Mouse (Mus musculus) kidney, embryonic 16.5 days (tissue): Measurements from ENCODE around the gene E330017A01Rik. TPM values are rescaled to one million over a fixed set of nuclear protein-coding genes. Genes with fewer than 3 reads are reported as not detected.
"Not testable (repeated sequence)": the region's sequence is repeated elsewhere in the genome, so short reads cannot be mapped to it uniquely, and the experiment has no call there.

ENCODE experiments used
- ATAC-seq: fragments of 200-750 bp; cut with Nextera tagmentation; 2 replicates; pipeline ENCODE4 v1.8.0; 2017; ENCODE audit warnings: moderate TSS enrichment; ENCODE audit not compliant: low FRiP score, low TSS enrichment
- H3K27ac ChIP-seq: fragments of 300-500 bp; sonication (generic); 2 replicates; pipeline ENCODE4 v1.5.1; 2014; ENCODE audit warnings: low read length
- H3K27me3 ChIP-seq: fragments of 300-500 bp; sonication (generic); 2 replicates; pipeline ENCODE4 v1.6.1; 2014; ENCODE audit warnings: low read length, control low read depth, mixed read lengths; ENCODE audit not compliant: insufficient read depth
- H3K36me3 ChIP-seq: fragments of 300-500 bp; sonication (generic); 2 replicates; pipeline ENCODE4 v1.6.1; 2014; ENCODE audit warnings: low read length, control low read depth, mixed read lengths; ENCODE audit not compliant: insufficient read depth
- H3K4me1 ChIP-seq: fragments of 300-500 bp; sonication (generic); 2 replicates; pipeline ENCODE4 v1.6.1; 2014; ENCODE audit warnings: low read length, control low read depth, mixed read lengths; ENCODE audit not compliant: insufficient read depth
- H3K4me2 ChIP-seq: fragments of 300-500 bp; sonication (generic); replicated peaks from 2 replicates; pipeline ENCODE4 v1.6.1; 2014; ENCODE audit warnings: low read depth, low read length
- H3K4me3 ChIP-seq: fragments of 300-500 bp; sonication (generic); 2 replicates; pipeline ENCODE4 v1.5.1; 2014; ENCODE audit warnings: mild to moderate bottlenecking, low read length
- H3K9ac ChIP-seq: fragments of 300-500 bp; sonication (generic); replicated peaks from 2 replicates; pipeline ENCODE4 v1.6.1; 2014; ENCODE audit warnings: low read length
- H3K9me3 ChIP-seq: fragments of 300-500 bp; sonication (generic); 2 replicates; pipeline ENCODE4 v1.6.1; 2016; ENCODE audit warnings: low read length, control low read depth
- WGBS: fragments of 180-500 bp; shearing (Covaris S2); extraction: QIAGEN DNeasy Blood & Tissue Kit; methylation state at CpG from one replicate; pipeline ENCODE4 v1.1.7; 2014; 5-methylcytosine and 5-hydroxymethylcytosine counted together
- polyA plus RNA-seq: library from polyadenylated mRNA; unstranded; fragments of >200 nt; fragmentation: Nextera tagmentation; extraction: Ambion mirVana; gene quantifications from 2 replicates; pipeline ENCODE4 v1.2.1, GENCODE M21; 2015

The E330017A01Rik gene
- polyA plus RNA-seq, 1 experiment from 2014 or later, result not detected

DNA sequence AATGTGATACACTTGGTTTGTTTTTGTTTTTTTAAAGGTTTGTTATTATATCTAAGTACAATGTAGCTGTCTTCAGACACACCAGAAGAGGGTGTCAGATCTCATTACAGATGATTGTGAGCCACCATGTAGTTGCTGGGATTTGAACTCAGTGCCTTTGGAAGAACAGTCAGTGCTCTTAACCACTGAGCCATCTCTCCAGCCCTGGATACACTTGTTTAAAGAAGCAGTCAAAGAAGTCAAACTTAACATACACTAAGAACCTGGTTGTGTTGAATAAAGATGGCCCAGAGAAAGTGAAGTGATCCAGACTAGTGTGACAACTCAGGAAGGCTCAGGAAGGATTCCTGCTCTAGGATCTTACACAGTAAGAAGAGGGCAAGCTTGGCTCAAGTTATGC lies 26.6 kb upstream of the E330017A01Rik start:
- H3K27me3 ChIP-seq, H3K9me3 ChIP-seq, ATAC-seq, H3K9ac ChIP-seq, H3K4me1 ChIP-seq, H3K4me2 ChIP-seq, H3K27ac ChIP-seq, H3K36me3 ChIP-seq, H3K4me3 ChIP-seq: not testable (repeated sequence)

DNA sequence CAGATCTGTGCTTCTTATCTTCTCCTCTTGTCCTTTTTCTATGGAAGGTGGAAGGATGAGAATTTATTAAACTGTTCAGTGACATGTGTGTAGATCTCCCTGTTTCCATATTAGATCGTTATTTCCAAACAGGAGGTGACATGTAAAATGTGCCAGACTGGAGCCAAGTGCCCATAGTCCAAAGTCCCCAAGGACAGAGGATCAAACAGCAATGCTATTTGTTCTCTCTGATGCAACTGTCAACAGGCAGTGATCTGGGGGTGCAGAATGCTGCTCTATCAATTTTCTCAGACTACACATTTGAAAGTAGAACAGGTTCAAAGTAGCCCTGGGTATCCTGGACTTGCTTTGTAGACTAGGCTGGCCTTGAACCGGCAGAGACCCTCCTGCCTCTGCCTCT lies 25.3 kb upstream of the E330017A01Rik start:
- H3K27ac ChIP-seq, result no peak overlapping the region
- H3K9me3 ChIP-seq, result no peaks in the 10 kb centered on the region
- no peak overlapping the region for H3K4me2 ChIP-seq
- WGBS, result 86% methylated on average over 2 of the region's 2 CpGs
- no peaks in the 10 kb centered on the region for H3K4me1 ChIP-seq
- H3K27me3 ChIP-seq, result no peaks in the 10 kb centered on the region
- no peak overlapping the region for H3K4me3 ChIP-seq
- ATAC-seq, result no peak
- H3K9ac ChIP-seq, result no peak overlapping the region
- no peaks in the 10 kb centered on the region for H3K36me3 ChIP-seq

DNA sequence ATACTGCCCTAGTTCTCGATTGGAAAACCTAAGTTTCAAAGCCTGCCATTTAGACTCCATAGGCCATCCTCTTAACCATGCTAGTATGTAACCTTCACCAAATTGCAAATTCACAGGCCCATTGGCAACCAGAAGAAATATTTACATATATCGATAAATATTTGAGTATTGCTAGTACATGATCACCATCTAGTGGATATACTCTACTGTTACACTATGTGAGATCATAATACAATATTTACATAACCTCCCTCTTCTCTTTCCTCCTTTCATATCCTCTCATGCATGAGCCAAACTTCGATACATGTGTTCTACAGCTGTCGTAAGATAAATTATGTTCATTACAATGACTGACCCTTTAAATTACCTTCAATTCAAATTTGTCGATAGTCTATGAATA lies 24.5 kb upstream of the E330017A01Rik start:
- no peaks in the 10 kb centered on the region for H3K4me1 ChIP-seq
- WGBS, result 60% methylated on average over 5 of the region's 5 CpGs
- H3K4me2 ChIP-seq, result no peak overlapping the region
- no peak; the same call in 1 of the 2 replicates for ATAC-seq
- no peaks in the 10 kb centered on the region for H3K27me3 ChIP-seq
- H3K36me3 ChIP-seq, result no peaks in the 10 kb centered on the region
- H3K4me3 ChIP-seq, result no peak overlapping the region
- H3K9me3 ChIP-seq, result no peaks in the 10 kb centered on the region
- no peak overlapping the region for H3K27ac ChIP-seq
- no peak overlapping the region for H3K9ac ChIP-seq

DNA sequence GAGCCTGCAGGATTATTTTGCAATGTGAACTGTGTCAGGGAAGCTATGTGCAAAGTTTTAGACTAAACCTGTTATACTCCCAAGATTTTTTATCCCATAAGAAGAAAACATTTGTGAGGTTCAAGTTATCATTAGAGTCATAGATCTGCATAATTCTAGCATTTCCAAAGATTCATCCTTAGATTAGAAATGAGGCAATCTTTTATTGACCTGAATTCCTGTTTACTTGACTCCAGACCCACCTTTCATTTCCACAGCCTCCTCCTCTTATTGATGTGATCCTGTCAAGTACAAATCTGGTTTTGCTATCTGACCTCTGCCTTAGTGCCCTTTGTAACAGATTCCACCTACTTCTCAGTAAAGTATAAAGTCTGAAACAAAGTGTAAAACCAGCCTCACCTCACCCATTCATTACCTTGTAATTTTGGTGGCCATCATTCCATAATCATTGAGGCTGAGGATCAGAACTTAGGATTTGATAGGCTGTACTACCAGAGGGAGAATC lies 23.8 kb upstream of the E330017A01Rik start:
- Histone ChIP-seq H3K9ac (no peak overlapping the region), H3K27ac (no peak overlapping the region), H3K27me3 (no peaks in the 10 kb centered on the region), H3K4me2 (no peak overlapping the region), H3K4me1 (no peaks in the 10 kb centered on the region), H3K36me3 (no peaks in the 10 kb centered on the region), H3K4me3 (no peak overlapping the region), H3K9me3 (no peaks in the 10 kb centered on the region)
- ATAC-seq, result no peak

DNA sequence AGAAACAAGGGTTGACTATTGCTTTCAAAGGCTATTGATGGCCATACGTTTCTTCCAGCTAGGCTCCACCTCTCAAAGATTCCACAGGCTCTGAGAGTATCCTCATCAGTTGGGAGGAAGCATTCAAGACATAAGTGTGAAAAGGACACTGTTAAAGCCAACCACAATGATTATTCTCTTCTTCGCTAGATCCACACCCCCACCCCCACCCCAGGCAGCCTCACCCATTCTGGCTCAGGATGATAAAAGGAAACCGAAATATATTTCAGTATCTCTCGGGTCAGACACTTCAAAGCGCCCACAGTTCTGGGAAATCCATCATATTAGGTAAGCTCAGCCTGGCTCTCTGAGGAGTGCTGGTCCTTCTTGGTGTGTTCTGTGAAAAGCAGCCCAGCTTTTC lies 23.3 kb upstream of the E330017A01Rik start:
- H3K9me3 ChIP-seq, result no peaks in the 10 kb centered on the region
- H3K9ac ChIP-seq, result no peak overlapping the region
- no peaks in the 10 kb centered on the region for H3K27me3 ChIP-seq
- H3K4me1 ChIP-seq, result no peaks in the 10 kb centered on the region
- no peak overlapping the region for H3K4me2 ChIP-seq
- ATAC-seq, result no peak
- 76% methylated on average over 5 of the region's 5 CpGs for WGBS
- H3K4me3 ChIP-seq, result no peak overlapping the region
- H3K36me3 ChIP-seq, result no peaks in the 10 kb centered on the region
- H3K27ac ChIP-seq, result no peak overlapping the region

DNA sequence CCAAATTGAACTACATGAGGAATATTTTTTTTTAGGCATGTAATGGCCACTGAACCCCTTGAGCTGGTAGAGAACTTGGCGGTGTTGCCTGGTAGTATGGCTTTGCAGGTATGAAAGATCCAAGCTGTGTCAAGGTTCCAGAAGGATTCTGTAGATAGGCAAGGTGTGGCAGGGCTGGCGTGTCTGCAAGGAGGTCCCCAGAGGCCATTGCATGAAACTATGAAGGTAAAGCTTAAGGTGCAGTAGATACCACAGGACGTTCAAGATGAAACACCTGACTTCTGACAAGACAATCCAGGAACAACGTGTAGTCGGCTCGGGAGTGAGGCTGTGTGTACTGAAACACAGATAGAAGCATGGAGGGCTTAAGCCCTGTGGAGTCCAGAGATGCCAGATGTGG lies 20.1 kb upstream of the E330017A01Rik start:
- Histone ChIP-seq H3K27me3 (no peaks in the 10 kb centered on the region), H3K4me1 (no peaks in the 10 kb centered on the region), H3K9ac (no peak overlapping the region), H3K9me3 (no peaks in the 10 kb centered on the region), H3K4me3 (no peak overlapping the region), H3K4me2 (no peak overlapping the region), H3K36me3 (no peaks in the 10 kb centered on the region), H3K27ac (no peak overlapping the region)
- 81% methylated on average over 6 of the region's 6 CpGs for WGBS
- no peak for ATAC-seq

DNA sequence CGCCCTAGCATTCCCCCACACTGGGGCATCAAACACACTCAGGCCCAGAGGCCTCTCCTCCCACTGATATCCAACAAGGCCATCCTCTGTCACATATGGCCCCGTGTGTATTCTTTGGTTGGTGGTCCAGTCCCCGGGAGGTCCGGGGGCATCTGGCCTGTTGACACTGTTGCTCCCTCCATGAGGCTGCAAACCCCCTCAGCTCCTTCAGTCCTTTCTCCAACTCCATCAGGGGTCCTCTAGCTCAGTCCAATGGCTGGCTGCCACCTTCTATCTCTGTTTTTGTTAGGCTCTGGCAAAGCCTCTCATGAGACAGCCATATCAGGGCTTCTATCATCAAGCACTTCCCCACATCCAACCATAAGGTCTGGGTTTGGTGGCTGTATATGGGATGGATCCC lies 18.0 kb upstream of the E330017A01Rik start:
- Histone ChIP-seq H3K9ac (no peak overlapping the region), H3K4me2 (no peak overlapping the region)

DNA sequence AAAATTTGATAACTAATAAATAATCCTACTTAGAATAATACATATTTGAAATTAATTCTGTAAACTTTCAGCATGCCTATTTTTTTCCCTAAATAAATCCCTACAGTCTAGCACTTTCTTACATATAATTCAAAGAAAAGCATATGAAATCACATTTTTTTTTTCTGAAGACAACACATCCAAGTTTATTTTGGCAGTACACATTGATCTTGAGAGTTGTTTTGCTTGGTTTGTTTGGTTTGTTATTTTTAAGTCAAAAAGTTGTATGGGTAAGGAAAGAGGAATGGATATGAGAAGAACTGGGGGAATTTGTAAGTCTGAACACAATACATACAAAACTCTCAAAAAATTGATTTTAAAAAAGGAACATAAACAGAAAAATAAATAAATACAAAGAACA lies 17.2 kb upstream of the E330017A01Rik start:
- Histone ChIP-seq H3K36me3 (no peaks in the 10 kb centered on the region), H3K9ac (no peak overlapping the region), H3K4me1 (no peaks in the 10 kb centered on the region), H3K4me3 (no peak overlapping the region), H3K27me3 (no peaks in the 10 kb centered on the region), H3K9me3 (no peaks in the 10 kb centered on the region), H3K27ac (no peak overlapping the region), H3K4me2 (no peak overlapping the region)
- no peak for ATAC-seq

More for the DNA sequence above, 18.0 kb upstream of the E330017A01Rik start:
- Histone ChIP-seq H3K27me3 (no peaks in the 10 kb centered on the region), H3K27ac (no peak overlapping the region), H3K4me3 (no peak overlapping the region), H3K36me3 (no peaks in the 10 kb centered on the region), H3K4me1 (no peaks in the 10 kb centered on the region), H3K9me3 (no peaks in the 10 kb centered on the region)
- WGBS, result 95% methylated on average over 4 of the region's 4 CpGs
- no peak for ATAC-seq

DNA sequence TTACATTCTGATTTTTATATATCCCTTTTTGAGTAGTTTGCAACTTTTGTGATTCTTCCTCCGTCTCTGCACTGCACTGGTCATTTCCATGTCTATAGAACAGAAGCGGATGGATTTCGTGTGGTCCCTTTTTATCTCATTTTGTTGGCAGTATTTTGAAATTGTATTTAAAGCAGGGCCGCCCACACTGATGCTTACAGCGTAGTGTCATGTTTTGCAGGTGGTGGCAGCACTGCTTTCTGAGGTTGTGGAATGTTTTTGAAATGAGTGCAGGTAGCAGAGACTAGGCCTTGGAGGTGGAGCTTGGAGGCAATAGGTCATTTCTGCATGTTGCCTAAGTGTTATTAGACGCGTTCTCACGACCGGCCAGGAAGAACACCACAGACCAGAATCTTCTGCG lies 11.4 kb upstream of the E330017A01Rik start:
- Histone ChIP-seq H3K27me3 (no peaks in the 10 kb centered on the region), H3K36me3 (no peaks in the 10 kb centered on the region), H3K4me1 (no peaks in the 10 kb centered on the region), H3K4me2 (no peak overlapping the region), H3K9me3 (no peaks in the 10 kb centered on the region), H3K27ac (no peak overlapping the region), H3K9ac (no peak overlapping the region), H3K4me3 (no peak overlapping the region)
- 95% methylated on average over 10 of the region's 10 CpGs for WGBS
- no peak for ATAC-seq

DNA sequence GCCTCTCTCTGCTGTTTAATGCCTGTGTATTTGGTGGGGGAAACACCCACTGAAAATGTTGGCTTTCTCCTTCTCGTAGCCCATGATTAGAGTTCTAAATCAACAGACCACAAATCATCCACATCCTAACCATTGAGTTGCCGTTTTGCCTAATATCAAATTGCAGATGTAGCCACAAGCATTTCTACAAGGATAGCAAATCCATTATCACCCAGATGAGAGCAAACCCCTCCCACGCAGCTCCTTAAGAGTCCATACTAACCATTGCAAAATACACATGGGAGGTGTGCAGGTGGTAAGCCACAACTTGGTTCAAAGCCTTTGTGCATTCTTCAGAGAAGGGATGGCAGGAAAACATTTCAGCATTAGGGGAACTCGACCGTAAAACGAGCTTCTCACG lies 523 bp downstream of the E330017A01Rik start:
- Histone ChIP-seq H3K9ac (no peak overlapping the region), H3K36me3 (no peaks in the 10 kb centered on the region), H3K4me3 (no peak overlapping the region), H3K27me3 (no peaks in the 10 kb centered on the region), H3K9me3 (no peaks in the 10 kb centered on the region), H3K27ac (no peak overlapping the region), H3K4me2 (no peak overlapping the region), H3K4me1 (no peaks in the 10 kb centered on the region)
- 42% methylated on average over 7 of the region's 7 CpGs for WGBS
- ATAC-seq, result no peak

DNA sequence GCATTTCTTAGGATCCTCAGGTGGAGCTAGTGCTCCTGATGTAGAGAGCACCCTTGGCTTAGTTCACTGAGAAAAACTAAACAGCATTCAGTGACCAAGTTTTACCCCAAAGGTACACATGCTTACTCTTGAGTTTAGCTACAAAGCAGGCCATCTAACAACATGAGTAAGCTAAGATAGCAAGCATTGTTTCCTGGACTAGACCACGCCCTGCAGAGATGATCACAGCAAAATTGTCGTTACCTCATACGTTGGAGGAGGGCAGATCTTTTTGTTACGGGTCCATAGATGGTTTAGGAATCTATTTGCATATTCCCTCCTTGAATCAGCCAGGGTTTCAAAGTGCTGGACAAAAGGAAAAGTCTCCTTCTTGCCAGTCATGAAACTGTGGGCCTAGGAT lies 1.1 kb downstream of the E330017A01Rik start:
- Histone ChIP-seq H3K4me3 (no peak overlapping the region), H3K9me3 (no peaks in the 10 kb centered on the region), H3K4me2 (no peak overlapping the region), H3K36me3 (no peaks in the 10 kb centered on the region), H3K4me1 (no peaks in the 10 kb centered on the region), H3K27ac (no peak overlapping the region), H3K27me3 (no peaks in the 10 kb centered on the region), H3K9ac (no peak overlapping the region)
- WGBS, result 79% methylated on average over 4 of the region's 4 CpGs
- ATAC-seq, result no peak
